Mouse (Mus musculus): Measurements from ENCODE around the gene Taar3.

The Taar3 gene

DNA sequence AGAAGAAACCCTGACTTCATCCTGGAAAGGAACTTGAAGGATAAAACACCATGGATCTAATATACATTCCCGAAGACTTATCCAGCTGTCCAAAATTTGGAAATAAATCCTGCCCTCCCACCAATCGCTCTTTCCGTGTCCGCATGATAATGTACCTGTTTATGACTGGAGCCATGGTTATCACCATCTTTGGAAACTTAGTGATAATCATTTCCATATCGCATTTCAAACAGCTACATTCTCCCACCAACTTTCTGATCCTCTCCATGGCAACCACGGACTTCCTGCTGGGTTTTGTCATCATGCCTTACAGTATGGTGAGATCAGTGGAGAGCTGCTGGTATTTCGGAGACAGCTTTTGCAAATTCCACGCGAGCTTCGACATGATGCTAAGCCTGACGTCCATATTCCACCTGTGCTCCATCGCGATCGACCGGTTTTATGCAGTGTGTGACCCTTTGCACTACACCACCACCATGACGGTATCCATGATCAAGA, at the start of gene Taar3:
Gene Taar3 (plus strand): TSS at position 51 of the 498 bp plus-strand sequence.
- DNase-seq (ENCODE audit: low read depth, low spot score): no peak

- DNase-seq (ENCODE audit: low read depth, low spot score): no peak
These were observed 48.2 kb upstream of the Taar3 start for GRCm38 (mm10) chr10:23901119-23901518.

DNA sequence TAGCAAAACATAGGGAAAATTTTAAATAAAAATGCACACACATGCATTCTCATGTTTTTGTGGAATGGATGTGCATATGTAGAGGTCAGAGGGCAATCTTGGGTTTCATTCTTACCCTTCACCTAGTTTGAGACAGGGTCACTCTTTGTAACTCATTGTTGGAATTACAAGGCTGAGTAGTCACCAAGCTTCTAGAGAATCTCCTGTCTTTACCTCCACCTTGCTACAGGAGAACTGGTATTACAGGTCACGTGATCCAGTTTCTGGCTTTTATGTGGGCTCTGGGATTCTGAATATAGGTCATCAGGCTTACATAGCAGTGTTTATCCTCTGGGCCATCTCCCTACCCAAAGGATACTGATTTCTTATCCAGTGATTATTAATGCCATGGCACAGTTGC, 43.7 kb upstream of the Taar3 start:
- DNase-seq (ENCODE audit: low read depth, low spot score): no peak

GRCm38 (mm10) chr10:23920056-23920455, 29.3 kb upstream of the Taar3 start, which contains the start of gene Taar1:
Gene Taar1, plus strand, starts transcription at chr10:23920356.
- DNase-seq (ENCODE audit: low read depth, low spot score): no peak

- DNase-seq (ENCODE audit: low read depth, low spot score): no peak
These were observed 26.9 kb upstream of the Taar3 start for GRCm38 (mm10) chr10:23922468-23922867.

DNA sequence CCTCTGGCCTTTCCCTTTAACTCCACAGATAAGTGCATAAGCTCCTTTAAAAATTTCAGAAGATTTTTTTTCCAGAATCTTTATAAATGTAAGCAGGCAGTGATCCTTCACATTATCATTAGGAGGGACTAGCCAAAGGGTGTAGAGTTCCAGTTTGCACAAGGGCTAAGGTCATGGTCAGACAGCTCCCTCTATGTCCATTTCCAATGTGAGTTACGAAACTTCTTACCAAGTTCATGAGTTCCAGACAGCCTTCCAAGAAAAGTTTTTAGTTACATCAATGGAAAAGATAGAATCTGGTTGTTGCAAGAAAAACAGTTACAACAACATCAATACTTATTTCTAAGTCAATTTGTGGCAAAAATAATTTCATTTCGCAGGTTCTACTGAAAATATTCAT, 25.4 kb upstream of the Taar3 start:
- DNase-seq (ENCODE audit: low read depth, low spot score): no peak

GRCm38 (mm10) chr10:23937613-23938012, 11.7 kb upstream of the Taar3 start:
- DNase-seq (ENCODE audit: low read depth, low spot score): no peak

DNA sequence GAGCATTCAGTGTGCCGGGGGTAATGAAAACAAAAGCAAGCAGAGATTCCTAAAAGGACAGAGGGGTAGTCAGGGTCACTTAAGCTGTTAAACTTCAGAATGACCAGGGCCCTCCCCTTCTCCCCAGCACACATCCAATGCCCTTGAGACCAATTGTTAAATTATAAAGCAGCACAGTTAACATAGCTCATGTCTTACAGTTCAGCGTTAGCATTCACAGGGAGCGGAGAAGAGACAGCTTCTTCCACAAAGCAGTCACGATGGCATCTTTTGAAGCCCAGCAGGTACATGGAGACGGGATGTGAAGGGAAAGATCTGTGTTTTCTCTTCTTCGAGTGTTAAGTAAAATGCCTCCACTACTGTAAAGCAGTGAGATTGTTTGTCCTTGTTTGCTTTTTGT, 11.0 kb upstream of the Taar3 start, which contains the start of gene Taar2:
Gene Taar2 (plus strand): TSS at position 261 of the 400 bp plus-strand sequence.
- no peak for DNase-seq (ENCODE audit: low read depth, low spot score)

GRCm38 (mm10) chr10:23942465-23942864, 6.9 kb upstream of the Taar3 start:
- no peak for DNase-seq (ENCODE audit: low read depth, low spot score)

DNA sequence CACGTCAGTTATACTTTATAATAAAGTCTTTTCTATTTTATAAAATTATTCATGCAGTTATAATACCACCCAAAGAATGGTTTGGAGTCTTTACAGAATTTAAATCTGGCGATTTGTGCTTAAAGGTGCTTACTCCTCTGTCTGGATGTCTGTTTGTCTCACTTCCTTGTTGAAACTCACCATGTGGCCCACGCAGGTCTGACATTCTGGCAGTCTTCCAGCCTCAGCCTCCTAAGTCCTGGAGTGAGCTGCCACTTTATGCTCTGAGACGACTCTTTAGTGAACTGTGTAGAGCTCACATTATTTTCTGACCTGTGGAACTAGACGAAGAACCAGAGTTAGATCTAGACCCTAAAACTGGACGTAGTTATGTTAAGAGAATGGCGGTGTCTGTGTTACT, 1.3 kb upstream of the Taar3 start:
- no peak for DNase-seq (ENCODE audit: low read depth, low spot score)

DNA sequence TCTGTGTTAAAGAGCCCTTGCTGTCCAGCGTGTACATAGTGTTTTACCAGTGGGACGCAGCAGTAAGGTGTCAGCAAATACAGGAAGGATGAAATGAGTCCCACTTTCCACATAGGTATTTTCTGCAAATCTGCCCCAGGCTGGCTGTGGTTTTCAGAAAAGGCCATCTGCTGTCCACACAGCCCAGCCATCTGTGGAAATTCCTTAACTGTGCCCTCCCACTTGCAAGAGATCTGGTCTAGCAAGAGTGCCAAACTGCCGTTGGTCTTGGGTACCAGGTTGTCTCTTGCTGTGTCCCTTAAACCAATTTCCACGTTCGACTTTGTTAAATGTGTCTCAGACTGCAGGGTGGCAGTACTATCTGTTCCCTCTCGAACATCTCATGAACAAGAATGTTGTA, 2.4 kb downstream of the Taar3 start:
- DNase-seq (ENCODE audit: low read depth, low spot score): no peak

- no peak for DNase-seq (ENCODE audit: low read depth, low spot score)
These were observed 9.7 kb downstream of the Taar3 start for GRCm38 (mm10) chr10:23959071-23959470.

DNA sequence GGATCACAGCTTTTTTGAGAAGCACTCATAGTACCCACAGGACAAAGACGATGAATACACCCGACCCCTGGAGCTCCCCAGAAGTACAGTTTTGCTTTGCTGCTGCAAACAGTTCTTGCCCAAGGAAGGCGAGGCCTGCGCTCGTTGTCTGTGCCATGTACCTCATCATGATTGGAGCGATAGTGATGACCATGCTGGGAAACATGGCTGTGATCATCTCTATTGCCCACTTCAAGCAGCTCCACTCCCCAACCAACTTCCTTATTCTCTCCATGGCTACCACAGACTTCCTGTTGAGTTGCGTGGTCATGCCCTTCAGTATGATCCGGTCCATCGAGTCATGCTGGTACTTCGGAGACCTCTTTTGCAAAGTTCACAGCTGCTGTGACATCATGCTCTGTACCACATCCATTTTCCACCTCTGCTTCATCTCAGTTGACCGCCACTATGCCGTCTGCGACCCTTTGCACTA, 11.1 kb downstream of the Taar3 start, which contains the start of gene Taar4:
Gene Taar4 (plus strand): TSS at position 51 of the 472 bp plus-strand sequence.
- no peak for DNase-seq (ENCODE audit: low read depth, low spot score)

DNA sequence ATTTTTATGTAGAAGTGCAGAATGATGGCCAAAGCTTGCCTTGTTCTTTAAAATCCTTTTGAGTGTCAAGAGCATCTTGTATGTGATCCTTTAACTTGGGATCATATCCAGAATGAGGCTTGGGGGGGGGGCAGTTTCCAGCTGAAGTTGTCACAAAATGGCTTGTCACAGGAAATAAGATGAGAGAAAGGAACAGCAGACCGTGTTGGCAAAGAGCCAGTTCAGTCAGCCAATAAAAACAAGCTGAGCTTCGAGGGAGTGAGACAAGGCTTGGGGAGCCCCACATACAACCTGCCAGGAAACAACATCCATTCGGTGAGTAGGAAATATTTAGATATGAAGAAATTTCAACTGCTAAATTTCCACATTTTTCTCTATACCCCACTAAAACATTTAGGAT, 14.1 kb downstream of the Taar3 start:
- no peak for DNase-seq (ENCODE audit: low read depth, low spot score)

GRCm38 (mm10) chr10:23964921-23965610, 15.7 kb downstream of the Taar3 start:
- DNase-seq (ENCODE audit: low read depth, low spot score): no peak

- DNase-seq (ENCODE audit: low read depth, low spot score): no peak
These were observed 21.4 kb downstream of the Taar3 start, which contains the start of gene Taar5 for GRCm38 (mm10) chr10:23970656-23971165. Gene Taar5, plus strand, starts transcription at chr10:23970706.

- DNase-seq (ENCODE audit: low read depth, low spot score): no peak
These were observed 21.9 kb downstream of the Taar3 start for GRCm38 (mm10) chr10:23971256-23971655.

DNA sequence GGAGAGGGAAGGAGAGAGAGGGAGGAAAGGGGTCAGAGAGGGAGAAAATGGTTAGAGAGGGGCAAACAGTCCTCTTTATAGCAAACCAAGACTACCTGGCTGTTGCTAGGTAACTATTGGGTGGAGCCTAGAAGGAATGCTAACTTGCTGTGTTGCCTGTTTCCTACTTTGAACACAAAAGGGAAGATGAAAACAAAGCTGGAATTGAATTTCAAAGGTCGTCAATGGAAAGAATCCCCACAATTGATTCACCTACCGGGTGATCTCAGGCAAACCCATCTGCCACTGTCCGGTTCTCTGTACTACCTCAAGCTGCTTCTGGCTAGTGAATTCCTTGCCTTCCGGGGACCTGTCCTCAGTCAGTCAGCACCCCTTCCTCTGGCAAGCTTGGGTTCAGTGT, 28.6 kb downstream of the Taar3 start:
- no peak for DNase-seq (ENCODE audit: low read depth, low spot score)

DNA sequence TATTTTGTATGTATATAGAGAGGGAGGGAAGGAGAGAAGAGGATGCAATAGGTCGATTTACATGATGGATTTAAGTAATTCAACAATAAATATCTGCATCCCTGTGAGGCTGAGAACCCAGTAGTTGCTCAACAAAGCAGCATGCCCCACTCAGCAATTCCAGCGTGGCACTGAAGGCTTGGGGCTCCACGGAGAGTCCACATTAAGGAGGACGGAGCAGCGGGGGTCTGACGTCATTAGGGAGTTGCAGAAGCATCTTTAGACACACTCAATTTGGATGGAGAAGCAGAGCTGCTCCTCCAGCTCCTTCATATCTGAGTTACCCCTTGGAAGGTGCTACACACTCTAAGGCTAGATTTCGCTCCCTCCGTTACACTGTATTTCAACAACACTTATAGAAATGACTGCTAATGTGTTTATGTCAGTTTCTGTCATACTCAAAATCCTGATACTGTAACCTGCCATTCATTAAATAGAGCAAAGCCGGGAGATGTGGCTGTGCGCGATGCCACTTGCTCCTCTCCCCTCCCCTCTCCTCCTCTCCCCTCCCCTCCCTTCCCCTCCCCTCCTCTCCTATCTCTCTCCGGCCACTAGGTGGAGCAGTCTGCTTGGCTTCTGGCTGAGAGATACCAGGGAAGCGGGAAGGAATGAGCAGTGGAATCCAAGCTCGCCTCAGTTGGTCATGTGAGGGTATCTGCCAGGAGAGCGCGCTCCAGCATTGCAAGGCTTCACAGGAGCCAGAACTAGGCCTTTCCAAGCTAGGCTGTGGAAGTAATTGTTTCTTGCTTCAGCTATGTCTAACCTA, 29.7 kb downstream of the Taar3 start:
- DNase-seq (ENCODE audit: low read depth, low spot score): peak; percentile 78

- DNase-seq (ENCODE audit: low read depth, low spot score): no peak
These were observed 36.2 kb downstream of the Taar3 start, which contains the start of gene Taar6 for GRCm38 (mm10) chr10:23985546-23985945. Gene Taar6, minus strand, starts transcription at chr10:23985646.

GRCm38 (mm10) chr10:23986419-23986818, 37.1 kb downstream of the Taar3 start:
- DNase-seq (ENCODE audit: low read depth, low spot score): no peak

GRCm38 (mm10) chr10:23993381-23993780, 44.0 kb downstream of the Taar3 start, which contains the start of gene Taar7a:
Gene Taar7a, minus strand, starts transcription at chr10:23993481.
- DNase-seq (ENCODE audit: low read depth, low spot score): no peak
